Mouse (Mus musculus) spleen, adult 2 months (tissue): ENCODE measurements around the gene Maml2. TPM values are rescaled to one million over a fixed set of nuclear protein-coding genes. Genes with fewer than 3 reads are reported as not detected.
A peak's percentile ranks its signal among the peaks of the same experiment; 100 is the strongest.

Experiments
- DNase-seq, 2 experiments: peaks; one replicate each; pipeline versions ENCODE4 v3.0.0 to v3.0.0-alpha.2; 2012 to 2021; ENCODE audit warnings: low spot score in 2 of 2, low read depth in 1 of 2
- H3K27ac ChIP-seq: fragments of 200-500 bp; 2 replicates; pipeline ENCODE4 v1.5.1; 2012; ENCODE audit warnings: low read length, inconsistent platforms; ENCODE audit not compliant: insufficient read depth
- H3K27me3 ChIP-seq: fragments of 200-500 bp; 2 replicates; pipeline ENCODE4 v1.6.1; 2012; ENCODE audit warnings: mild to moderate bottlenecking, moderate library complexity, low read length, inconsistent platforms; ENCODE audit not compliant: control insufficient read depth, insufficient read depth
- H3K36me3 ChIP-seq: fragments of 200-500 bp; 2 replicates; pipeline ENCODE4 v1.6.1; 2012; ENCODE audit warnings: mild to moderate bottlenecking, low read length, inconsistent platforms; ENCODE audit not compliant: control insufficient read depth, insufficient read depth
- H3K4me1 ChIP-seq: fragments of 200-500 bp; 2 replicates; pipeline ENCODE4 v1.6.1; 2011; ENCODE audit warnings: inconsistent platforms; ENCODE audit not compliant: control insufficient read depth, insufficient read depth, insufficient read length
- H3K4me3 ChIP-seq: fragments of 200-500 bp; 2 replicates; pipeline ENCODE4 v1.5.1; 2011; ENCODE audit warnings: mild to moderate bottlenecking, inconsistent platforms; ENCODE audit not compliant: insufficient read depth, insufficient read length; ENCODE audit errors: extremely low read depth
- CTCF ChIP-seq: fragments of 200-500 bp; IDR thresholded peaks from 2 replicates; pipeline ENCODE4 v1.5.1; 2011; ENCODE audit warnings: mild to moderate bottlenecking, inconsistent platforms; ENCODE audit not compliant: insufficient read depth, insufficient read length, insufficient replicate concordance; ENCODE audit errors: extremely low read depth
- POLR2A ChIP-seq: fragments of 200-500 bp; IDR thresholded peaks from 2 replicates; pipeline ENCODE4 v1.6.1; 2011; ENCODE audit warnings: low read depth, low read length, inconsistent platforms
- WGBS: fragments of 180-500 bp; shearing (Covaris S2); methylation state at CpG from one replicate; pipeline ENCODE4 v1.1.7; 2018; 5-methylcytosine and 5-hydroxymethylcytosine counted together
- polyA plus RNA-seq: library from polyadenylated mRNA; depleted of rRNA; stranded (reverse); fragments of >200 nt; gene quantifications from 2 replicates; pipeline ENCODE4 v1.2.3, GENCODE M21; 2012

The Maml2 gene
- polyA plus RNA-seq, 1 experiment = 9.4 TPM

DNA sequence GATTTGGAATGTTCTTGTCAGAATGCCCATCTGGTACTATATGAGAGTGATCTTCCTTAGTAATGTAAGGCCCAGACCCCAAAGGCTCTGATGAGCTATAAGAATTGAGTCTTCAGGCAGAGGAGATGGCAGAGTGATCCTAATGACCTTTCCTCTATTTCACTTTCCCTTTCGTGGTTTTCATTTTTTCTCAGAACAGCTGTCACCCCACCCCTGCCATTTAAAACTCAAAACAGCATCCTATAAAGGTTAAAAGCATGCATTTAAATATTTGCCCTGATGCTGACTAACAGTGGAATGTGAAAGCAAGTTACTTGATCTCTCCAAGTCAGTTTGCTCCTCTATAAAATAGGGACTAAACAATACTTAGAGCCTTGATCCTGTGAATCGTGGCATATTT, 10.3 kb upstream of the Maml2 start:
- H3K4me1 ChIP-seq = no peaks in the 10 kb centered on the region
- no peak overlapping the region for H3K27ac ChIP-seq
- H3K36me3 ChIP-seq = peaks cover 3% of the 10 kb centered on the region
- DNase-seq = no peak
- no peaks in the 10 kb centered on the region for H3K27me3 ChIP-seq
- no peak for TF ChIP-seq POLR2A
- TF ChIP-seq CTCF = no peak
- WGBS = 62% methylated on average over 2 of the region's 2 CpGs
- H3K4me3 ChIP-seq = no peak overlapping the region

DNA sequence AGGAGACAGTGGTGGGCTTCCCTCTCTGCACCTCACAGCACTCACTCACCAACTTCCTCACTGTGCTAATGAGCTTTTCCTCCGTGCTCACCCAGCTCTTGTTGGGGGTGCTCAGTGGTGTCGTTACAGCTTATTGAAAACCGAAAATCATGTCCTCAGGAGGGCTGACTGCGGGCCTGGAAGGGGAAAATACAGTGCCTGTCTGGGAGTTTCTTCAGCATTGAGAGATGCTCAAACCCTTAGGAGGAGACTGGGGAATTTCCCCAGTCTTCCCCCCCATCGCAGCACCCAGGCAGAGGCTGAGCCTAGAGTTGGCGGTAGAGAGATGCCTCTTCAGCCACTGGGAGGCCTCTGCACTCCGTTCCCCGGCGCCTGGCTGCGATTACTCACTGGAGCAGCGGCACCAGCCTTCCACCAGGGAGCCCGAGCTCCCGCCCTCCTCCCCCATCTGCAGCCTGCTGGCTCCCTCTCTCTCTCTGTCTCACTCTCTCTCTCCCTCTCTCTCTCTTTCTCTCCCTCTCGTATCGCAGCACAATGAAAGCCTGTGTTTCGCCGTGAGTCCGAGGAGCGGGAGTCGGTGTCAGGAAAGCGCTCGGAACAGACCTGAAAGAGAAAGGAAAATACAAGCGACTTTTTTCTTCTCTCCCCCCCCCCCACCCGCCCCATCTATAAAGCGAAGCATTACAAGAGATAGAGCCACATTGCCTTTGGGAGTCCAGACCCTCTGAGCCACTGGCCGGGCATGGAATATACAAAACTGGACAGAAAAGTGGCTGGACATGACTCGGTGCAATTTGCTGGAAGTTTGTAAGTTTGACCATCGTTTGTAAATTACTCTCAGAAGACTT, 1.3 kb upstream of the Maml2 start:
- no peaks in the 10 kb centered on the region for H3K36me3 ChIP-seq
- WGBS = under 1% methylated on average over 28 of the region's 28 CpGs
- peak; percentile 69 to 84 for DNase-seq
- TF ChIP-seq CTCF = peak; percentile 72
- no peak for TF ChIP-seq POLR2A
- H3K4me1 ChIP-seq = peaks cover 24% of the 10 kb centered on the region; the same call in 1 of the 2 replicates
- H3K27ac ChIP-seq = peak overlapping the region; percentile 86
- no peaks in the 10 kb centered on the region for H3K27me3 ChIP-seq
- peak overlapping the region; percentile 91 for H3K4me3 ChIP-seq

DNA sequence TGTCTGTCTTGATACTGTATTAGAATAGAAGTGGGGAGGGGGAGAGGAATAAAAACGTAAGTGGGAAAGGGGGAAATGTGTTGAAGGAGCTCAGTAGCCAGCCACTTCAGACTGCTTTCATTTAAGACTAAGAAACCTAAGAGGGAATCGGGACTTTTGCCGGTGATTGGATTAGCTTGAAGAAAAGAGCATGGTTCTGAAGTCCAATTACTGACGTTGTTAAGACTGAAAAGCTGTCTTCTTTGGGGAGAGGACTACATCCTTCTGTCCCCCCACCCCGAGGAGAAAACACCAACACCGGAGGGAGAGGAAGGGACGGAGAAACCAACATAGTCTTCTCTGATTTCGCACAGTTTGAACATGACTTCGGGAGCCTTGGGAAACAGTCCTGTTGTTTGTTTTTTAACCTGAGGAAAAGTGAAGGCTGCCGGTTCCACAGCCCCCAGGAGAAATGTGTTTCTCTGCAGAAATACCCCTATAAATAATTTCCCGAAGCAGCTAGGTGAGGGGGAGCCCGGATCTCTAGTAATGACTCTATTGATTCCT, 562 bp upstream of the Maml2 start:
- H3K27ac ChIP-seq = peak overlapping the region; percentile 64; the same call in 1 of the 2 replicates
- no peaks in the 10 kb centered on the region for H3K27me3 ChIP-seq
- no peak for TF ChIP-seq CTCF
- no peak for TF ChIP-seq POLR2A
- peaks cover 29% of the 10 kb centered on the region; the same call in 1 of the 2 replicates for H3K4me1 ChIP-seq
- H3K4me3 ChIP-seq = peak overlapping the region; percentile 91
- under 1% methylated on average over 12 of the region's 12 CpGs for WGBS
- H3K36me3 ChIP-seq = no peaks in the 10 kb centered on the region
- DNase-seq = no peak

DNA sequence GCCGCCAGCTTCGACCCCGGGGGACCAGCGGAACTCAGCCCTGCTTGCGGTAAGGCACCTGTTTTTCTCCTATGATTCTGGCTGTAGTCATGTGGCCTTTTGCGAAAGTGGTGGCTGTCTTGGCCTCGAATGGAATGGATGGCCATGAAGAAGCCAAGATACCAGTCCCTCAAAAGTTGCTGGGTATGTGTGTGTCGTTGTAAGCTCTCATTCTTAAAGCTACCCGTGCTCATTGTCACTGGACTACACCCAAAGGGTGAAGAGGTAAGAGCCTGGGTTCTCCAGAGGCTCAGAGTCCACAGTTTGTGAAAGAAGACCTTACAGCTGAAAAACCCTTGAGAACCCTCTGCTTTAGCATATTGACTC, 739 bp downstream of the Maml2 start:
- H3K27me3 ChIP-seq = no peaks in the 10 kb centered on the region
- WGBS = 4% methylated on average over 9 of the region's 9 CpGs
- no peaks in the 10 kb centered on the region for H3K36me3 ChIP-seq
- H3K4me3 ChIP-seq = peak overlapping the region; percentile 91
- no peak for DNase-seq
- peaks cover 40% of the 10 kb centered on the region for H3K4me1 ChIP-seq
- TF ChIP-seq CTCF (no peak), POLR2A (no peak)
- peak overlapping the region; percentile 64 for H3K27ac ChIP-seq

DNA sequence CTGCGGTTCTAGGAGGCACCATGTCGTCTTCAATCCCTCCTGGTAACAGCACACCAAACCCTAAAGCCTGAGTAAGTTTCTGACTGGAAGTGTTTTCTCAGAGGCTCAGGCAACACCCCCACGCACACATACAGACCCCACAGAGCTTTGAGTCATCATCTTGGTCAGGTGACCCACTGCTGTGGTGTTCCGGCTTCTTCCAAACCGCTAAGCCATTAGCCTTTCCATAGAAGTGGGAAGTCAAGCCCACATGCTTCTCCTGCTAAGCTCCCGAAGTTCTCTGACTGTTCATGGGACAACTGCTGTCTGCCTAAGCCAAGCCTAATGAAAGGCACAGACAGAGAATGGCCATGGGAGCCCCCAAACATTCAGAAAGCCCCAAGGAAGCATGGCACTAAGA, 1.4 kb downstream of the Maml2 start:
- 53% methylated on average over 6 of the region's 6 CpGs for WGBS

DNA sequence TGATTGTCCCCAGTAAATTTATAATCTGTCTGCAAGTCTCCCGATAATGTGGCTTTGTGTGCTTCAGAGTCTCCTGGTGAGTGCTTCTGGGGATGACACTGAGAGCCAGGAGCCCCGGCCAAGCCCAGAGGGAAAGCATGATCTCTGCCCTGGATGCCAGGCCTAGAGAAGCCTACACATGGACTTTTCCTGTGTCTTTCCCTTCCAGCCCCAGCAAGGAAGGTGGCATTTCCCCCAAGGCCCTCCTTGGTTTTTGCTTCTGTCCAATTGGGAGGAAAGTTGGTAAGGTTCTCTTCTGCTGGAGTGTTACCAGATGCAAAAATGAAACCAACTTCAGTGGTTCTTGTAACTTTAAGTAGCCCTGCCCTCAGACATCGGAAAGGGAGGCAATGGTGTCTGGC, 2.3 kb downstream of the Maml2 start:
- no peaks in the 10 kb centered on the region for H3K27me3 ChIP-seq
- H3K4me1 ChIP-seq = peaks cover 49% of the 10 kb centered on the region
- no peaks in the 10 kb centered on the region for H3K36me3 ChIP-seq
- WGBS = 24% methylated on average over 3 of the region's 3 CpGs
- H3K27ac ChIP-seq = peak overlapping the region; percentile 64
- no peak for DNase-seq
- TF ChIP-seq POLR2A (no peak), CTCF (no peak)
- peak overlapping the region; percentile 25 for H3K4me3 ChIP-seq

More for the DNA sequence above, 1.4 kb downstream of the Maml2 start:
- TF ChIP-seq CTCF = no peak
- TF ChIP-seq POLR2A = no peak
- peaks cover 45% of the 10 kb centered on the region for H3K4me1 ChIP-seq
- DNase-seq = no peak
- H3K27ac ChIP-seq = peak overlapping the region; percentile 64
- peak overlapping the region; percentile 91 for H3K4me3 ChIP-seq
- no peaks in the 10 kb centered on the region for H3K36me3 ChIP-seq
- no peaks in the 10 kb centered on the region for H3K27me3 ChIP-seq
